Mouse (Mus musculus): ENCODE results near the gene Tecpr1. TPM values are rescaled to one million over a fixed set of nuclear protein-coding genes. Genes with fewer than 3 reads are reported as not detected.
A peak's percentile ranks its signal among the peaks of the same experiment; 100 is the strongest.

The Tecpr1 gene
- total RNA-seq (2012; rRNA removed) (5.3 and 6.0 TPM in 2 replicates), total RNA-seq (2014; rRNA removed) (2.2 and 2.8 TPM in 2 replicates), polyA plus RNA-seq (2012; ENCODE audit: insufficient read length, low read depth) (5.8 and 6.2 TPM in 2 replicates)

- Histone ChIP-seq H3K79me2 (replicated peaks; ENCODE audit: control insufficient read depth, extremely low read depth, insufficient read depth, poor library complexity, severe bottlenecking) (no peaks in the 10 kb centered on the region), H3K4me3 (replicated peaks in 1 of 3; ENCODE audit: low read depth in 2 of 3, low read length in 2 of 3, poor library complexity in 1 of 3) (peak within 1 kb of the TSS; percentile 77 to 93 (median 81)), H3K4me2 (ENCODE audit: insufficient read depth, low read depth, poor library complexity, severe bottlenecking) (peak within 1 kb of the TSS; percentile 77), H3K9ac (ENCODE audit: insufficient read depth, low read depth) (peak within 1 kb of the TSS; percentile 75), H3K36me3 (replicated peaks in 1 of 2; ENCODE audit: control insufficient read depth in 1 of 2, insufficient read depth in 1 of 2, low read length in 1 of 2) (peaks cover 0 to 3% of the 10 kb centered on the region in 2 experiments), H3K27me3 (replicated peaks) (no peaks in the 10 kb centered on the region), H3K9me3 (replicated peaks; ENCODE audit: low read length) (no peaks in the 10 kb centered on the region), H3K4me1 (ENCODE audit: control insufficient read depth in 1 of 2, insufficient read depth in 2 of 2) (peaks cover 2 to 26% of the 10 kb centered on the region in 2 experiments; a peak in 2 of 4 replicates), H3K27ac (ENCODE audit: insufficient read depth, low read depth) (no peak within 1 kb of the TSS)
- dilution Hi-C loops (cut with MboI; ENCODE audit: extremely low pct_ligation_motif_present, extremely low pct_unique_long_range_greater_than_20kb, low sequenced_read_pairs) (no loop called here), in situ Hi-C loops (cut with MboI; ENCODE audit: low pct_ligation_motif_present, low pct_unique_long_range_greater_than_20kb, low sequenced_read_pairs) (loop anchor here (25.0 kb wide), 1 partner anchor 514 kb away; no protein-coding TSS in a partner anchor)
- peak; percentile 95 for DNase-seq (ENCODE audit: extremely low read depth)
- TF ChIP-seq RCOR1 (conservative IDR thresholded peaks at IDR 0.05; ENCODE audit: low read depth, low read length) (no peak), EP300 (IDR thresholded peaks at IDR 0.05; ENCODE audit: low read length) (no peak), ZNF384 (IDR thresholded peaks at IDR 0.05; ENCODE audit: low read depth, low read length) (no peak), ZMIZ1 (IDR thresholded peaks at IDR 0.05; ENCODE audit: low read depth, low read length) (peak; percentile 41; the same call in 1 of the 2 replicates), KAT2A (IDR thresholded peaks at IDR 0.05; ENCODE audit: insufficient replicate concordance, low read length) (no peak), MAZ (IDR thresholded peaks at IDR 0.05; ENCODE audit: low read depth, low read length) (0 out of 2 replicates have a peak, but pooled peaks have one; percentile 15), SMC3 (IDR thresholded peaks at IDR 0.05; ENCODE audit: low read depth, low read length) (no peak), NELFE (IDR thresholded peaks at IDR 0.05; ENCODE audit: low read depth, low read length) (peak; percentile 55; the same call in 1 of the 2 replicates), MAFK (IDR thresholded peaks at IDR 0.05; ENCODE audit: insufficient replicate concordance, low read length) (no peak), IRF4 (IDR thresholded peaks at IDR 0.05; ENCODE audit: low read depth, low read length) (no peak), HCFC1 (IDR thresholded peaks at IDR 0.05; ENCODE audit: low read depth, low read length) (peak; percentile 52; the same call in 1 of the 2 replicates), MXI1 (IDR thresholded peaks at IDR 0.05; ENCODE audit: low read depth, low read length) (no peak), JUN (IDR thresholded peaks at IDR 0.05; ENCODE audit: insufficient read depth, low read depth, low read length) (no peak), ZC3H11A (IDR thresholded peaks at IDR 0.05; ENCODE audit: low read depth, low read length) (no peak), PAX5 (IDR thresholded peaks at IDR 0.05; ENCODE audit: low read length) (no peak), CHD2 (IDR thresholded peaks at IDR 0.05; ENCODE audit: low read length) (no peak), ZKSCAN1 (IDR thresholded peaks at IDR 0.05; ENCODE audit: borderline replicate concordance, low read depth, low read length) (no peak), SIN3A (IDR thresholded peaks at IDR 0.05; ENCODE audit: low read length) (peak; percentile 72; the same call in 1 of the 2 replicates), MEF2A (IDR thresholded peaks at IDR 0.05; ENCODE audit: borderline replicate concordance, low read depth, low read length) (peak; percentile 9; the same call in 1 of the 2 replicates), BHLHE40 (IDR thresholded peaks at IDR 0.05; ENCODE audit: low read depth, low read length) (no peak), TCF12 (IDR thresholded peaks at IDR 0.05; ENCODE audit: low read depth, low read length) (peak; percentile 58), CHD1 (IDR thresholded peaks at IDR 0.05; ENCODE audit: low read depth, low read length) (no peak), RAD21 (IDR thresholded peaks at IDR 0.05; ENCODE audit: low read depth, low read length) (no peak), JUND (conservative IDR thresholded peaks at IDR 0.05; ENCODE audit: low read depth, low read length) (no peak), TBP (conservative IDR thresholded peaks at IDR 0.05; ENCODE audit: low read depth, low read length) (0 out of 2 replicates have a peak, but pooled peaks have one; percentile 35), POLR2A (IDR thresholded peaks at IDR 0.05; ENCODE audit: low read depth, low read length) (peak; percentile 89), USF2 (conservative IDR thresholded peaks at IDR 0.05; ENCODE audit: low read depth, low read length) (no peak), MAX (IDR thresholded peaks at IDR 0.05; ENCODE audit: low read length) (no peak), E2F4 (IDR thresholded peaks at IDR 0.05; ENCODE audit: insufficient replicate concordance, low read depth, low read length) (no peak), NRF1 (IDR thresholded peaks at IDR 0.05; ENCODE audit: low read depth, low read length) (peak; percentile 87), ELF1 (IDR thresholded peaks at IDR 0.05; ENCODE audit: low read depth, low read length) (peak; percentile 83)
Observed at GRCm38 (mm10) chr5:144223503-144223862, at the start of gene Tecpr1. Tecpr1 (minus strand) TSS chr5:144223615.
